Mouse (Mus musculus) C2C12 (cell line): ENCODE results near the gene Tgm5. TPM values are rescaled to one million over a fixed set of nuclear protein-coding genes. Genes with fewer than 3 reads are reported as not detected.
"Not testable (repeated sequence)": the region's sequence is repeated elsewhere in the genome, so short reads cannot be mapped to it uniquely, and the experiment has no call there.

Experiments used
- H3K27me3 ChIP-seq: one replicate; pipeline ENCODE4 v1.6.1; 2011; ENCODE audit not compliant: control insufficient read depth, insufficient read depth, insufficient read length
- H3K36me3 ChIP-seq: one replicate; pipeline ENCODE4 v1.6.1; 2011; ENCODE audit not compliant: control insufficient read depth, insufficient read depth
- H3K4me3 ChIP-seq: one replicate; pipeline ENCODE4 v1.5.1; 2011; ENCODE audit warnings: mild to moderate bottlenecking, control low read depth; ENCODE audit not compliant: poor library complexity, insufficient read depth, severe bottlenecking
- H3K79me2 ChIP-seq: one replicate; pipeline ENCODE4 v1.6.1; 2011; ENCODE audit not compliant: control insufficient read depth, insufficient read depth
- H3K79me3 ChIP-seq: one replicate; pipeline ENCODE4 v1.6.1; 2011; ENCODE audit warnings: low read depth, control low read depth
- H3ac ChIP-seq: one replicate; pipeline ENCODE3; 2011; ENCODE audit warnings: low read depth; ENCODE audit not compliant: control insufficient read depth, insufficient read length
- CEBPB ChIP-seq: IDR thresholded peaks from one replicate; pipeline ENCODE4 v1.6.1; 2011; ENCODE audit warnings: low read depth, mild to moderate bottlenecking, control low read depth, moderate library complexity
- CTCF ChIP-seq: IDR thresholded peaks from one replicate; pipeline ENCODE4 v1.5.1; 2011; ENCODE audit not compliant: control insufficient read depth, insufficient read depth, insufficient read length
- FOSL1 ChIP-seq: IDR thresholded peaks from one replicate; pipeline ENCODE4 v1.8.0; 2011; ENCODE audit warnings: mild to moderate bottlenecking, low read length; ENCODE audit not compliant: poor library complexity, insufficient read depth, severe bottlenecking
- MAX ChIP-seq: IDR thresholded peaks from one replicate; pipeline ENCODE4 v1.6.1; 2011; ENCODE audit warnings: mild to moderate bottlenecking, control low read depth
- MYOD1 ChIP-seq: IDR thresholded peaks from one replicate; pipeline ENCODE4 v1.6.1; 2011; ENCODE audit warnings: low read depth; ENCODE audit not compliant: control insufficient read depth, insufficient read length
- MYOG ChIP-seq: IDR thresholded peaks from one replicate; pipeline ENCODE4 v1.6.1; 2011; ENCODE audit not compliant: control insufficient read depth, insufficient read length; ENCODE audit errors: extremely low read depth
- USF1 ChIP-seq: IDR thresholded peaks from one replicate; pipeline ENCODE4 v1.6.1; 2011; ENCODE audit warnings: low read depth, mild to moderate bottlenecking, control low read depth, moderate library complexity
- long read RNA-seq, 2 experiments: library from polyadenylated mRNA; unstranded; transcript quantifications; one replicate each; pipeline ENCODE4 v2.0.0; 2019 to 2020
- polyA plus RNA-seq: library from polyadenylated mRNA; unstranded; fragments of >200 nt; fragmentation: generic; extraction: Trizol; gene quantifications from one replicate; pipeline ENCODE4 v1.2.1, GENCODE M21; 2012; ENCODE audit warnings: missing spikeins

Gene Tgm5
- 0.13 TPM for polyA plus RNA-seq
- long read RNA-seq, experiment 1, partial matches to known transcripts = 1 of 3 reads
- long read RNA-seq, experiment 1, other reads (novel, unspliced or antisense) = 0 of 3 reads
- long read RNA-seq, experiment 2, partial matches to known transcripts = 0 of 2 reads
- long read RNA-seq, experiment 2, other reads (novel, unspliced or antisense) = 1 of 2 reads

GRCm38 (mm10) chr2:121085480-121086185, at the start of gene Tgm5:
Tgm5 (minus strand) TSS chr2:121085841.
- Histone ChIP-seq H3K79me2 (no peaks in the 10 kb centered on the region), H3K79me3 (no peaks in the 10 kb centered on the region), H3K36me3 (no peaks in the 10 kb centered on the region), H3ac (no peak within 1 kb of the TSS), H3K27me3 (no peaks in the 10 kb centered on the region), H3K4me3 (no peak within 1 kb of the TSS)
- TF ChIP-seq CTCF = no peak
- TF ChIP-seq USF1 = no peak
- no peak for TF ChIP-seq MAX
- no peak for TF ChIP-seq CEBPB
- TF ChIP-seq MYOG = no peak
- TF ChIP-seq FOSL1 = no peak
- TF ChIP-seq MYOD1 = no peak

GRCm38 (mm10) chr2:121132822-121133221, 47.2 kb upstream of the Tgm5 start:
- Histone ChIP-seq H3K36me3 (no peaks in the 10 kb centered on the region), H3K4me3 (no peak overlapping the region), H3ac (no peak overlapping the region), H3K27me3 (no peaks in the 10 kb centered on the region), H3K79me2 (no peaks in the 10 kb centered on the region), H3K79me3 (no peaks in the 10 kb centered on the region)
- peak; percentile 13 for TF ChIP-seq CEBPB
- TF ChIP-seq MAX = no peak

- H3K27me3 ChIP-seq = peaks cover 5% of the 10 kb centered on the region
- H3K79me3 ChIP-seq = no peaks in the 10 kb centered on the region
- H3K36me3 ChIP-seq = no peaks in the 10 kb centered on the region
- TF ChIP-seq FOSL1 = no peak
- TF ChIP-seq MAX = no peak
- TF ChIP-seq MYOD1 = no peak
- TF ChIP-seq CEBPB = no peak
- no peak for TF ChIP-seq CTCF
- TF ChIP-seq USF1 = no peak
- TF ChIP-seq MYOG = no peak
- no peaks in the 10 kb centered on the region for H3K79me2 ChIP-seq
- no peak overlapping the region for H3K4me3 ChIP-seq
- no peak overlapping the region for H3ac ChIP-seq
Observed at GRCm38 (mm10) chr2:121128865-121129620, 43.4 kb upstream of the Tgm5 start.

GRCm38 (mm10) chr2:121127536-121127935, 41.9 kb upstream of the Tgm5 start:
- Histone ChIP-seq H3K27me3 (peaks cover 5% of the 10 kb centered on the region), H3ac (no peak overlapping the region), H3K4me3 (no peak overlapping the region), H3K79me3 (no peaks in the 10 kb centered on the region), H3K36me3 (no peaks in the 10 kb centered on the region), H3K79me2 (no peaks in the 10 kb centered on the region)
- TF ChIP-seq MAX = no peak
- no peak for TF ChIP-seq MYOG
- no peak for TF ChIP-seq USF1
- TF ChIP-seq MYOD1 = no peak
- TF ChIP-seq FOSL1 = no peak
- no peak for TF ChIP-seq CEBPB
- no peak for TF ChIP-seq CTCF

- H3ac ChIP-seq, H3K4me3 ChIP-seq, H3K27me3 ChIP-seq, H3K79me3 ChIP-seq, H3K79me2 ChIP-seq, H3K36me3 ChIP-seq: not testable (repeated sequence)
Observed at GRCm38 (mm10) chr2:121126302-121126701, 40.7 kb upstream of the Tgm5 start.

GRCm38 (mm10) chr2:121119260-121119659, 33.6 kb upstream of the Tgm5 start:
- H3K79me2 ChIP-seq = no peaks in the 10 kb centered on the region
- TF ChIP-seq CEBPB (no peak), MYOG (no peak), USF1 (no peak), MAX (no peak), CTCF (no peak), FOSL1 (no peak), MYOD1 (no peak)
- H3K36me3 ChIP-seq = no peaks in the 10 kb centered on the region
- H3K79me3 ChIP-seq = no peaks in the 10 kb centered on the region
- H3K27me3 ChIP-seq = peaks cover 25% of the 10 kb centered on the region
- H3K4me3 ChIP-seq = no peak overlapping the region
- no peak overlapping the region for H3ac ChIP-seq
